Mouse (Mus musculus) stomach, embryonic 16.5 days (tissue): ENCODE measurements around the gene Map3k10. TPM values are rescaled to one million over a fixed set of nuclear protein-coding genes. Genes with fewer than 3 reads are reported as not detected.
A peak's percentile ranks its signal among the peaks of the same experiment; 100 is the strongest.

Source experiments
- ATAC-seq: fragments of 200-750 bp; cut with Nextera tagmentation; 2 replicates; pipeline ENCODE4 v1.8.0; 2017; ENCODE audit warnings: moderate number of reproducible peaks, moderate TSS enrichment; ENCODE audit not compliant: insufficient read depth, low FRiP score
- H3K27ac ChIP-seq: fragments of 300-500 bp; sonication (generic); 2 replicates; pipeline ENCODE4 v1.5.1; 2014; ENCODE audit warnings: low read length
- H3K27me3 ChIP-seq: fragments of 300-500 bp; sonication (generic); 2 replicates; pipeline ENCODE4 v1.6.1; 2014; ENCODE audit warnings: low read length, control low read depth, mixed read lengths; ENCODE audit not compliant: control insufficient read depth, insufficient read depth
- H3K36me3 ChIP-seq: fragments of 300-500 bp; sonication (generic); 2 replicates; pipeline ENCODE4 v1.6.1; 2014; ENCODE audit warnings: low read length; ENCODE audit not compliant: control insufficient read depth, insufficient read depth
- H3K4me1 ChIP-seq: fragments of 300-500 bp; sonication (generic); 2 replicates; pipeline ENCODE4 v1.6.1; 2014; ENCODE audit warnings: low read length, control low read depth, mixed read lengths; ENCODE audit not compliant: control insufficient read depth, insufficient read depth
- H3K4me2 ChIP-seq: fragments of 300-500 bp; sonication (generic); 2 replicates; pipeline ENCODE4 v1.6.1; 2014; ENCODE audit warnings: low read depth, low read length, mixed read lengths
- H3K4me3 ChIP-seq: fragments of 300-500 bp; sonication (generic); replicated peaks from 2 replicates; pipeline ENCODE4 v1.5.1; 2014; ENCODE audit warnings: mild to moderate bottlenecking, low read length
- H3K9ac ChIP-seq: fragments of 300-500 bp; sonication (generic); 2 replicates; pipeline ENCODE4 v1.6.1; 2014; ENCODE audit warnings: low read length
- H3K9me3 ChIP-seq: fragments of 300-500 bp; sonication (generic); replicated peaks from 2 replicates; pipeline ENCODE4 v1.6.1; 2016; ENCODE audit warnings: low read length, control low read depth; ENCODE audit not compliant: control insufficient read depth
- WGBS: fragments of 180-500 bp; shearing (Covaris S2); extraction: QIAGEN DNeasy Blood & Tissue Kit; methylation state at CpG from one replicate; pipeline ENCODE4 v1.1.7; 2014; 5-methylcytosine and 5-hydroxymethylcytosine counted together
- polyA plus RNA-seq: library from polyadenylated mRNA; unstranded; fragments of >200 nt; fragmentation: Nextera tagmentation; extraction: Ambion mirVana; gene quantifications from 2 replicates; pipeline ENCODE4 v1.2.1, GENCODE M21; 2015

Gene Map3k10
- polyA plus RNA-seq, 1 experiment from 2014 or later: 4.1 TPM

DNA sequence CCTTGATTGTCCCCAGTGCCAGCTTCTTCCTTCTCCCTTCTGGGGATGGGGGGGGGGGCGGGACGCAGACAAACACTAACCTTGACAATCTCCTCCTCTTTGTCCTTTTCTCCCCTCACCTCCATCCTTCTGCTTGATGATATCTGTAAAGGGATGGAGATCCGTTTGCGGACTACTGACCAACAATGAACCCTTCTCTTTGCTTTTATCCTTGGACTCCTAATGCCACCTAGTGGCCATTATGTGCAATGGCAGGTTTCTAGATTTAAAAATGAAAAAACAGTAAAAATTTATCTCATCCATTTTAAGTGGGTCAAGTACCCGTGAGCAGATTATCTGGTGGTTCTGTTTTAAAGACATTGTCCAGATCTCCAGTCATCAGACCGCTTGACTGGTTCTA lies 11.3 kb upstream of the Map3k10 start:
- Histone ChIP-seq H3K4me2 (no peak overlapping the region), H3K27me3 (no peaks in the 10 kb centered on the region), H3K9me3 (no peaks in the 10 kb centered on the region), H3K9ac (no peak overlapping the region), H3K36me3 (no peaks in the 10 kb centered on the region), H3K4me3 (no peak overlapping the region), H3K4me1 (peaks cover 10% of the 10 kb centered on the region), H3K27ac (no peak overlapping the region)
- WGBS: 0% methylated on average over 6 of the region's 6 CpGs
- ATAC-seq: no peak

DNA sequence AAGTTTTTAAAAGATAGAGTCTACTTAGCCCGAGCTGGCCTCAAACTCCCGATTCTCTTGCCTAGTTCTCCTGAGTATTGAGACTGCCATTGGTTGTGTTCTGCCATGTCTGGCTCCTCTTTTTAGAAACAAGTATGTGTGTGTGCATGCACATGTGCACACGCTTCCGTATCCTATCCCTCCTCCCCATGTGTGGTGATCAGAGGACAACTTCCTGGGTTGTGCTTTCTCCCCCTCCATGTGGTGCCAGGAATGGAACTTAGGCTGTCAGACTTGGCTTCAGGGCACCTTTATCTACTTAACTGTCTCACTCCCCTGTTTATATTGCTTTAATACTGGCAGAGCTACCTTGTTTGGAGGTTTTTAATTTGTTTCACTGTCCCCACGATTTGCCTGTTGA lies 10.8 kb upstream of the Map3k10 start:
- no peak overlapping the region for H3K4me3 ChIP-seq
- peaks cover 10% of the 10 kb centered on the region for H3K4me1 ChIP-seq
- no peak for ATAC-seq
- H3K9me3 ChIP-seq: no peaks in the 10 kb centered on the region
- H3K4me2 ChIP-seq: no peak overlapping the region
- 35% methylated on average over 5 of the region's 5 CpGs for WGBS
- H3K36me3 ChIP-seq: no peaks in the 10 kb centered on the region
- H3K27ac ChIP-seq: no peak overlapping the region
- no peak overlapping the region for H3K9ac ChIP-seq
- H3K27me3 ChIP-seq: no peaks in the 10 kb centered on the region

DNA sequence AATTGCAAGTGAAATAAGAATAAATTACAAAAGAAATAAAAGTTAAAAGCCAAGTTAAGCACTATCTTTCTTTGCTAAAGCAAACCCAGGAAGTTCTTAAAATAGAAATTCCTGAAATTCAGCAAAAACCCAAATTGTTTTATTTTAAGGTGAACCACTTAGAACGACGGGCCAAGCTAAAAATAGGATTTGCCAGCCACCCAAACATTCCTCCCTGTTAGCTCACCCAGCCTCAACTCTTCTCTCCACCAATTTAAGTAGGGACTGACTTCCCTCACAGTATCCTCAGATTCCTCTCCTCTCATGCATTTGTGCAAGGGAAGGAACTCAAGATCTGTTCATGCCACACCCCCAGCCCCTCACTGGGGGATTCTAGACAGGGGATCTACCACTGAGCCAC lies 8.8 kb upstream of the Map3k10 start:
- H3K4me1 ChIP-seq: peaks cover 2% of the 10 kb centered on the region
- H3K9me3 ChIP-seq: no peaks in the 10 kb centered on the region
- H3K4me3 ChIP-seq: no peak overlapping the region
- no peak for ATAC-seq
- no peak overlapping the region for H3K27ac ChIP-seq
- no peak overlapping the region for H3K9ac ChIP-seq
- no peak overlapping the region for H3K4me2 ChIP-seq
- WGBS: 48% methylated on average over 2 of the region's 2 CpGs
- no peaks in the 10 kb centered on the region for H3K36me3 ChIP-seq
- no peaks in the 10 kb centered on the region for H3K27me3 ChIP-seq

GRCm38 (mm10) chr7:27675222-27675612 lies 819 bp upstream of the Map3k10 start:
- 25% methylated on average over 14 of the region's 14 CpGs for WGBS
- no peaks in the 10 kb centered on the region for H3K9me3 ChIP-seq
- peak overlapping the region; percentile 94 for H3K4me2 ChIP-seq
- no peaks in the 10 kb centered on the region for H3K27me3 ChIP-seq
- ATAC-seq: no peak
- H3K27ac ChIP-seq: no peak overlapping the region
- H3K36me3 ChIP-seq: no peaks in the 10 kb centered on the region
- peak overlapping the region; percentile 74 for H3K4me3 ChIP-seq
- no peak overlapping the region for H3K9ac ChIP-seq
- peaks cover 16% of the 10 kb centered on the region for H3K4me1 ChIP-seq

GRCm38 (mm10) chr7:27674195-27674521 lies 240 bp downstream of the Map3k10 start:
- peak; percentile 62 for ATAC-seq
- no peaks in the 10 kb centered on the region for H3K27me3 ChIP-seq
- H3K36me3 ChIP-seq: no peaks in the 10 kb centered on the region
- peak overlapping the region; percentile 74 for H3K4me3 ChIP-seq
- H3K9ac ChIP-seq: peak overlapping the region; percentile 87
- peaks cover 16% of the 10 kb centered on the region for H3K4me1 ChIP-seq
- H3K27ac ChIP-seq: peak overlapping the region; percentile 89; the same call in 1 of the 2 replicates
- 1% methylated on average over 38 of the region's 38 CpGs for WGBS
- H3K4me2 ChIP-seq: peak overlapping the region; percentile 94
- no peaks in the 10 kb centered on the region for H3K9me3 ChIP-seq

- Histone ChIP-seq H3K9ac (peak overlapping the region; percentile 87), H3K9me3 (no peaks in the 10 kb centered on the region), H3K36me3 (no peaks in the 10 kb centered on the region), H3K4me1 (peaks cover 16% of the 10 kb centered on the region), H3K27ac (no peak overlapping the region; the same call in 1 of the 2 replicates), H3K27me3 (no peaks in the 10 kb centered on the region), H3K4me2 (peak overlapping the region; percentile 94), H3K4me3 (peak overlapping the region; percentile 74)
- ATAC-seq: no peak
- WGBS: 1% methylated on average over 51 of the region's 52 CpGs
These were observed 745 bp downstream of the Map3k10 start for GRCm38 (mm10) chr7:27673575-27674131.

DNA sequence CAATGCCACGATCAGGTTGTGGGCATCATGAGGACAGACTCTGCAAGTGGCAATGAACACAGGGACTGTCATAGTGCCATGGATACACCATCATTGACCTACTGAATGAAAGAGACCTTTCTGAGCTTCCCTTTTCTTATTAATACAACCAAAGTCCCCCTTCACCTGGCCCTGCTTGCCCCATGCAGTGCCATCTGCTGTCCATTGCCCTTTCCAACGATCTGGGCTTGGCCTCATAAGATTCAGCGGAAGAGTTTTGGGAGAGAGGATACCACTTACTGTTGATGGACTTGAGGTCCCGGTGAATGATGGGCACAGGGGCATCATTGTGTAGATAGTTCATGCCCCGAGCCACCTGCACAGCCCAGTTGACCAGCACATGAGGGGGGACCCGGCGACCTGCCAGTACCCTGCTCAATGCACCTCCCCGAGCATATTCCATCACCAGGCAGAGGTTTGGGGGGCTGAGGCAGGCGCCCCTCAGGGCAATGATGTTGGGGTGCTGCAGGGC lies 1.3 kb downstream of the Map3k10 start:
- no peaks in the 10 kb centered on the region for H3K36me3 ChIP-seq
- no peak overlapping the region for H3K27ac ChIP-seq
- H3K9ac ChIP-seq: peak overlapping the region; percentile 87
- 49% methylated on average over 9 of the region's 9 CpGs for WGBS
- peaks cover 16% of the 10 kb centered on the region for H3K4me1 ChIP-seq
- H3K9me3 ChIP-seq: no peaks in the 10 kb centered on the region
- peak overlapping the region; percentile 94 for H3K4me2 ChIP-seq
- H3K27me3 ChIP-seq: no peaks in the 10 kb centered on the region
- ATAC-seq: no peak
- peak overlapping the region; percentile 74 for H3K4me3 ChIP-seq

- ATAC-seq: no peak
- Histone ChIP-seq H3K4me1 (no peaks in the 10 kb centered on the region), H3K27me3 (peaks cover 12% of the 10 kb centered on the region; the same call in 1 of the 2 replicates), H3K4me3 (no peak overlapping the region), H3K9me3 (no peaks in the 10 kb centered on the region), H3K27ac (no peak overlapping the region), H3K36me3 (no peaks in the 10 kb centered on the region), H3K9ac (no peak overlapping the region), H3K4me2 (no peak overlapping the region)
- 76% methylated on average over 4 of the region's 4 CpGs for WGBS
These were observed 12.4 kb downstream of the Map3k10 start for GRCm38 (mm10) chr7:27662038-27662437.

DNA sequence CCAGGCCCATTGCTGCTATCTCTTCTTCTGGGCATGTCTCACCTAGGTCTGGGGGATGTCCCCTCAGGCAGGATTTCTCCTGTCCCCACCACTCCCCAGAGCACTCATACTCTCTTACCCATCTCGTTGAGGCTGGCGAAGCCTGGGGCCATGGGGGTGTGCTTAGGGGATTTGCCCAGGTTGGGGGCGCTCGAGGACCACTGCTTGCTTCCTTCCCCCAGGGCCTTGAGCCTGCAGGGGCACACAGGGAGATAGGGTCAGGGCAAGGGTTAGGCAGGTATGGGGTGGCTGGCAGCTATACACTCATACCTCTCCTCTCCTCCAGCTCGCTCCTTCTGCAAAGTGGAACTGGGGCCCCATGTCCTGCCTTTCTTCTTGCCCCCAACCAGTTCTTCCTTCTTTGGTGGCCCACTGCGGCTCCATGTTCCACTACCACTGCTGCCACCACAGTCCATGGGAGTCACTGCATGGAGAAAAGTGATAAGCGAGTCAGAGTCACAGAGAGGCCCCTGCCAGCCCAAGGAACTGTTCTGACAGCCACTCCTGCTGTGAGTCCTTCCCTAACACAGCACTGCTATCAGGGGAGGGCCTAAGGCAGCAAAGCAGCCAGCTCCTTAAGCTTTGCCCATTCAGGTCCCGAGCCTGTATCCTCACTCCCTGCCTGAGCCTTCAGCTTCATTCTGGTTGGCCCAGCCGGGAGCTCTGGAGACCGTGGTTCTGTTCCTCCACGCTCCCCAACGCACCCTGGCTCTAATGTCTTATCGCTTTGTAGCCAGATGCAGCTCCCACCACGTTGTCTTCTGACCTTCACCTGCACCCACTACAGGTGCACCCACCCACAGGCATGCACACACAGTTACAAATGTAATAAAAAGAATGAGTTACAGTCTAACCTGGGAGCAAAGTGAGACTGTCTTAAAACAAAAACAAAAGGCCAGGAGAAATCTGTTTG lies 15.4 kb downstream of the Map3k10 start:
- Histone ChIP-seq H3K9ac (no peak overlapping the region), H3K27ac (no peak overlapping the region), H3K4me1 (peaks cover 2% of the 10 kb centered on the region; the same call in 1 of the 2 replicates), H3K4me3 (no peak overlapping the region), H3K9me3 (no peaks in the 10 kb centered on the region), H3K4me2 (no peak overlapping the region), H3K27me3 (peaks cover 36% of the 10 kb centered on the region), H3K36me3 (no peaks in the 10 kb centered on the region)
- no peak for ATAC-seq
- 66% methylated on average over 14 of the region's 14 CpGs for WGBS
